Mouse (Mus musculus) spleen, postnatal 0 days (tissue): Measurements from ENCODE around the gene Olfr632. TPM values are rescaled to one million over a fixed set of nuclear protein-coding genes. Genes with fewer than 3 reads are reported as not detected.

Source experiments
- polyA plus RNA-seq: library from polyadenylated mRNA; unstranded; fragments of >200 nt; fragmentation: Nextera tagmentation; extraction: Ambion mirVana; gene quantifications from 2 replicates; pipeline ENCODE4 v1.2.1, GENCODE M21; 2015

Olfr632 gene
- 0.07 TPM in 1 of 2 replicates, not detected in the other for polyA plus RNA-seq

GRCm38 (mm10) chr7:103934264-103934663 lies at the start of gene Olfr632:
Olfr632 (plus strand) TSS chr7:103934347.

GRCm38 (mm10) chr7:103886152-103886551 lies 48.0 kb upstream of the Olfr632 start, which contains the start of gene Olfr66:
Olfr66 (minus strand) TSS chr7:103886252.

DNA sequence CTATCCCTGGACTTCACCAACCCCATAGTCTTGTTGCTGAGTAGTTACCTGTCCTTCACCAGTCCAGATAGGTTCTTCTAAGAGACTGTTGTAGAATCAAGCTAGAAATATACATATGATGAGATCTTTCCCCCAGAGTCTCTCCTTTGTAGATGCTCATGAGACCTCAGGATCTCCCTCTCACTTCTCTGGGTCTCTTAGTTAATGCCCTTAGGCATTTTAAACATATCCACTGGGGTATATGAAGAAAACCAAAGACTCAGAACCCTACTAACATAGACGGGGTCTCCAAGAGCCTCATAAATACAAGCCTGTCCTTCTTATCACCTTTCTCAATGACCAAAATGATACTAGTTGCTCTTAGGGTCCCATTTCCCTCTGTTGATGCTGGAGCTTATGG lies 39.8 kb upstream of the Olfr632 start, which contains the start of gene Olfr64:
Gene Olfr64, minus strand, starts transcription at position 101 of the 400 bp plus-strand sequence.

GRCm38 (mm10) chr7:103903187-103903586 lies 31.0 kb upstream of the Olfr632 start, which contains the start of gene Olfr65:
Olfr65 (plus strand) TSS chr7:103903487.

DNA sequence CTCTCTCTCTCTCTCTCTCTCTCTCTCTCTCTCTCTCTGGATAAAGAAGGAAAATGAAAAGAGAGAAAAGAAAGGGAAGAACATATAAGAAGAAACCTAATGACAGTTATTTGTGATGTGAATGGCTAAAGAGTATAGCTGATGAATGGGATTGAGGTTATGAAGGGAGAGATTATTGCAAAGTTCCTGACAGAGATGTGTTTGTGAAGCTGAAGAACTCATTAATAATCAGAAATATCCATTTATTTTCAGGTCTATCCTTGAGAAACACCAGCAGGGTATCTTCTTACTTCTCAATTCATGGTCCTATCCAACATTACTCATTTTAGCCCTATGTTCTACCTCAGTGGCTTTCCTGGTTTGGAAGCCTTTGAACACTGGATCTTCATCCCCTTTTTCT lies 5.6 kb upstream of the Olfr632 start, which contains the start of gene Olfr631:
Gene Olfr631, plus strand, starts transcription at position 301 of the 400 bp plus-strand sequence.

GRCm38 (mm10) chr7:103944137-103944536 lies 10.0 kb downstream of the Olfr632 start, which contains the start of gene Olfr633:
Olfr633 (plus strand) TSS chr7:103944437.

GRCm38 (mm10) chr7:103970852-103971251 lies 36.7 kb downstream of the Olfr632 start, which contains the start of gene Olfr635:
Olfr635 (plus strand) TSS chr7:103971152.

Other genes with a start within 250 kb of the Olfr632 start
- gene Olfr243, start 219.7 kb upstream of the Olfr632 start, polyA plus RNA-seq: not detected in 2 replicates
- gene Olfr628, start 204.0 kb upstream of the Olfr632 start, polyA plus RNA-seq: not detected in 2 replicates
- 0.14 and 0.19 TPM in 2 replicates for gene Olfr629, start 189.4 kb upstream of the Olfr632 start, polyA plus RNA-seq
- not detected in 2 replicates for gene Olfr630, start 177.0 kb upstream of the Olfr632 start, polyA plus RNA-seq
- gene Olfr69, start 162.8 kb upstream of the Olfr632 start, polyA plus RNA-seq: 0.05 TPM in 1 of 2 replicates, not detected in the other
- gene Olfr68, start 154.6 kb upstream of the Olfr632 start, polyA plus RNA-seq: 0.02 TPM in 1 of 2 replicates, not detected in the other
- not detected in 2 replicates for gene Olfr67, start 142.5 kb upstream of the Olfr632 start, polyA plus RNA-seq
- gene Hbb-bt, start 120.4 kb upstream of the Olfr632 start, polyA plus RNA-seq: 27,857 and 31,285 TPM in 2 replicates
- 96,477 and 101,005 TPM in 2 replicates for gene Hbb-bs, start 106.3 kb upstream of the Olfr632 start, polyA plus RNA-seq
- gene Hbb-bh2, start 93.8 kb upstream of the Olfr632 start, polyA plus RNA-seq: not detected in 2 replicates
- gene Hbb-bh1, start 91.2 kb upstream of the Olfr632 start, polyA plus RNA-seq: 1.3 and 1.9 TPM in 2 replicates
- 2.9 and 3.0 TPM in 2 replicates for gene Hbb-y, start 81.1 kb upstream of the Olfr632 start, polyA plus RNA-seq
- not detected in 2 replicates for gene Olfr66, start 48.1 kb upstream of the Olfr632 start, polyA plus RNA-seq
- 0.02 TPM in 1 of 2 replicates, not detected in the other for gene Olfr64, start 39.9 kb upstream of the Olfr632 start, polyA plus RNA-seq
- gene Olfr65, start 30.9 kb upstream of the Olfr632 start, polyA plus RNA-seq: not detected in 2 replicates
- not detected in 2 replicates for gene Olfr631, start 5.5 kb upstream of the Olfr632 start, polyA plus RNA-seq
- gene Olfr633, start 10.1 kb downstream of the Olfr632 start, polyA plus RNA-seq: not detected in 2 replicates
- gene Olfr635, start 36.8 kb downstream of the Olfr632 start, polyA plus RNA-seq: not detected in 2 replicates
- not detected in 2 replicates for gene Olfr638, start 64.4 kb downstream of the Olfr632 start, polyA plus RNA-seq
- gene Olfr639, start 83.0 kb downstream of the Olfr632 start, polyA plus RNA-seq: not detected in 2 replicates
- gene Olfr640, start 91.2 kb downstream of the Olfr632 start, polyA plus RNA-seq: not detected in 2 replicates
- gene Olfr641, start 101.1 kb downstream of the Olfr632 start, polyA plus RNA-seq: not detected in 2 replicates
- gene Olfr642, start 118.3 kb downstream of the Olfr632 start, polyA plus RNA-seq: not detected in 2 replicates
- not detected in 2 replicates for gene 4930516K23Rik, start 127.1 kb downstream of the Olfr632 start, polyA plus RNA-seq
- gene Olfr644, start 137.5 kb downstream of the Olfr632 start, polyA plus RNA-seq: not detected in 2 replicates
- gene Olfr645, start 151.1 kb downstream of the Olfr632 start, polyA plus RNA-seq: not detected in 2 replicates
- gene Olfr646, start 170.5 kb downstream of the Olfr632 start, polyA plus RNA-seq: not detected in 2 replicates
- not detected in 2 replicates for gene Ubqln5, start 195.5 kb downstream of the Olfr632 start, polyA plus RNA-seq
- not detected in 2 replicates for gene Olfr643, start 203.1 kb downstream of the Olfr632 start, polyA plus RNA-seq
- not detected in 2 replicates for gene Ubqln3, start 208.9 kb downstream of the Olfr632 start, polyA plus RNA-seq
- gene Ubqlnl, start 216.2 kb downstream of the Olfr632 start, polyA plus RNA-seq: not detected in 2 replicates
- 0.07 TPM in 1 of 2 replicates, not detected in the other for gene Olfm5, start 230.5 kb downstream of the Olfr632 start, polyA plus RNA-seq
- gene Olfr648, start 249.0 kb downstream of the Olfr632 start, polyA plus RNA-seq: 0.08 and 0.15 TPM in 2 replicates